Mouse (Mus musculus) erythroblast, embryonic 14.5 days (primary cell): ENCODE data around the gene Tns3.

Source experiments
- GATA1 ChIP-seq: IDR thresholded peaks from 2 replicates; pipeline ENCODE4 v1.6.1; 2012; ENCODE audit warnings: low read length, inconsistent platforms, mixed read lengths
- TAL1 ChIP-seq: IDR thresholded peaks from 3 replicates; pipeline ENCODE4 v1.6.1; 2012; ENCODE audit warnings: low read length, inconsistent platforms, mixed read lengths

DNA sequence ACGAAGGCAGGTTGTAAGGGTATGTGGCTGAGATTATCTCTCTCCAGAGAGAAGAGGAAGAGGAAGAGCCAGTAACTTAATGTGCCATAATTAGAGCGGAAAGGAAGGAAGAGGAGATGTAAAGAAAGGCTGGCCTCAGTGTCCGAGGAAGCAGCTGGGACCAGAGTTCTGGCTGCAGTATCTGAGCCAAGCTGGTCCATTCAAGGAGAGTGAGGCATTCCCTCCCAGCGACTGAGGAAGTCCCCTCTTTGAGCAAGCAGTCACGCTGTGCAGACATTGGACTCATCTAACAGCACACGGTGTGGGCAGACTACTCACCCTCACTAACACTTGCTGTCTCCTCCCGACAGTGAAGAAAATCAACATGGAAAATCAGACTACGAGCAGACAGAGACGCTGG, 4.5 kb downstream of the Tns3 start:
- no peak for TF ChIP-seq GATA1
- TF ChIP-seq TAL1, result no peak
